Mouse (Mus musculus) small intestine, adult 2 months (tissue): ENCODE results near the gene Tcf12.

Experiments
- CTCF ChIP-seq: fragments of 200-500 bp; IDR thresholded peaks from 2 replicates; pipeline ENCODE4 v1.5.1; 2012; ENCODE audit warnings: low read depth, mild to moderate bottlenecking, control low read depth, inconsistent platforms, low read length, moderate library complexity, mixed read lengths; ENCODE audit not compliant: insufficient replicate concordance, insufficient read length; ENCODE audit errors: extremely low read depth
- POLR2A ChIP-seq: fragments of 200-500 bp; IDR thresholded peaks from 2 replicates; pipeline ENCODE4 v1.6.1; 2012; ENCODE audit warnings: low read depth, mild to moderate bottlenecking, control low read depth, inconsistent platforms, low read length, moderate library complexity

DNA sequence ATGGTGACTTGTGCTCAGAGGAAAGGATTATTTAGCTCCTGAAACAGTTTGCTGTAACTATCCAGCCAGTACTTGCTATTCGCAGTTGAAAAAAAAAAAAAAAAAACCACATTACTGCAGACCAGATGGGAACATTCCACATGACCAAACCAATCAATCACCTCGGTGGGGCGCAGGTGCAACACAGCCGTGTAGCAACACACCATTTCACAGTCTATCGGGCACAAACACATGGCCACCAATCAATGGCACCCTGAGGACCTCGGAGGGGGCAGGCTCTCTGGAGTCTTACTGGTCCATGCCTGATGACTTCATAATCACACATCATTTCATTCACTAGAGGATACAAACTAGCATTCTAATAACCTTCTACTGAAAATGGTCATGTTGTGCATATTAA is 135.6 kb downstream of the Tcf12 start:
- TF ChIP-seq CTCF = no peak
- TF ChIP-seq POLR2A = no peak
